Mouse (Mus musculus): ENCODE results near the gene Lcn9.

DNA sequence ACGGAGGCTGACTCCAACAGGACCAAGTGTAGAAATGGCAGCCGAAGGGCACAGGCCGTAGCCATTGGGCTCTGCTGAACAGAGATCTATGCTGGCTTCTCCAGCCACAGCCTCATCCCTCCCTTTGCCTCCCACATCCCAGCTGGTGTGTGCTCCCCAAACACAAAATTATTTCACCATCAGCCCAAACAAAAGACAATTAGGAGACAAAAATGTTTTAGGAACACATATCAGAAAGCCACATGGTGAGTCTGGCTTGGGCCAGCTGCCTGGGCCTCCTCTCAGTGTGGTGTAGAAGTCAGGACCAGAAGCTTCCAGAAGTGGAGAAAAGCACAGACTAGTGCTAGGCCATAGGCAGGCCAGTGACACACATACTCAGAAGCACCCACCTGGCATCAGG is 21.1 kb downstream of the Lcn9 start:
- no peak for TF ChIP-seq POLR2A (IDR thresholded peaks at IDR 0.05; ENCODE audit: borderline replicate concordance, insufficient read depth, low read length)
- TF ChIP-seq CTCF (IDR thresholded peaks at IDR 0.05; ENCODE audit: borderline replicate concordance, insufficient read depth, low read depth, low read length), result no peak

All from cerebellum, adult 2 months (tissue).